Comparison of ENCODE assay signal across 26 mouse cellular contexts in the genomic region with DNA sequence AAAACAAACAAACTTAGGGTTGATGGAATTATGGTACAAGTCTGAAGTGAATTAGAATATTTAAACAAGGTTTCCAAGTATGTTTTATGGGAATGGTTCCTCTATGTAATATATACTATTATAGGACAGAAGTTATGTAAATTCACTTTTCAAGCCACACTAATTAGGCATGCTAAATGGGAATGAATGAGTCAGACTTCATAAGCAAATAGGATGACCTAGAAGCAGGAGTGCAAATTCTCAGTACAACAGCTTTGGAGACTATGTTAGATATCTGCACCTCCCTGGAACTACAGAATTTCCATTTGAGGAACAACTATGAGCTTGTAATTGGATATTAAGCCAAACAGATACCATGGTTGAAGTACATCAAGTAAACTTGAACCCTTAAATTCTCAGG.
"Had no signal": no experiment of that assay in that cellular context is flagged by ENCODE, and none has a peak within 500 bp of the region (broad histone marks: within the 10 kb centered on the region; RNA-seq: fewer than 3 reads in every experiment).

No protein-coding gene starts in this region.

- ATAC-seq: hindbrain, embryonic 16.5 days; inflammation-experienced regulatory T-cells, adult 6 months; intestine, embryonic 15.5 days; intestine, postnatal 0 days had no signal

- H3K4me3 ChIP-seq: gastrocnemius, adult 2 months; heart, embryonic 13.5 days; heart, embryonic 15.5 days; hindbrain, embryonic 10.5 days; hindbrain, embryonic 12.5 days; intestine, embryonic 15.5 days; layer of hippocampus, adult 2 months; limb, embryonic 10.5 days; limb, embryonic 12.5 days; liver, embryonic 13.5 days; liver, embryonic 15.5 days had no signal

- H3K27ac ChIP-seq: gastrocnemius, adult 2 months; heart, embryonic 13.5 days; heart, embryonic 15.5 days; hindbrain, embryonic 10.5 days; hindbrain, embryonic 12.5 days; hindbrain, embryonic 14.5 days; intestine, embryonic 15.5 days; limb, embryonic 10.5 days; limb, embryonic 12.5 days; liver, embryonic 13.5 days; liver, embryonic 15.5 days had no signal

- DNase-seq: gastrocnemius, adult 2 months; gastrocnemius, postnatal 10 days; gastrocnemius, postnatal 25 days; heart, adult 18-20 months; heart, postnatal 10 days; heart, postnatal 4 days; kidney, adult 18-20 months; kidney, adult 8-10 months; kidney, postnatal 10 days; kidney, postnatal 25 days; kidney, postnatal 4 days; liver; liver, embryonic 13.5 days had no signal
